Mouse (Mus musculus) urinary bladder, postnatal 10 days (tissue): Measurements from ENCODE around the gene Scd4.
"Not testable (repeated sequence)": the region's sequence is repeated elsewhere in the genome, so short reads cannot be mapped to it uniquely, and the experiment has no call there.

Experiments
- DNase-seq: peaks from one replicate; pipeline ENCODE4 v3.0.0; 2022; ENCODE audit warnings: low spot score

Gene Scd4

GRCm38 (mm10) chr19:44300520-44300919 lies 32.4 kb upstream of the Scd4 start:
- no peak for DNase-seq

GRCm38 (mm10) chr19:44301176-44301575 lies 31.7 kb upstream of the Scd4 start:
- DNase-seq, result no peak

- DNase-seq, result no peak
Observed at GRCm38 (mm10) chr19:44301671-44302305, 31.1 kb upstream of the Scd4 start.

- DNase-seq, result no peak
Observed at GRCm38 (mm10) chr19:44302901-44303300, 30.0 kb upstream of the Scd4 start.

- DNase-seq, result no peak
Observed at GRCm38 (mm10) chr19:44303502-44303901, 29.4 kb upstream of the Scd4 start.

GRCm38 (mm10) chr19:44304419-44304818 lies 28.5 kb upstream of the Scd4 start:
- no peak for DNase-seq

- DNase-seq, result no peak
Observed at GRCm38 (mm10) chr19:44304851-44305510, 27.9 kb upstream of the Scd4 start.

GRCm38 (mm10) chr19:44305701-44306100 lies 27.2 kb upstream of the Scd4 start:
- DNase-seq, result no peak

GRCm38 (mm10) chr19:44306171-44306570 lies 26.7 kb upstream of the Scd4 start:
- DNase-seq, result no peak

- no peak for DNase-seq
Observed at GRCm38 (mm10) chr19:44307101-44307914, 25.6 kb upstream of the Scd4 start.

- DNase-seq, result no peak
Observed at GRCm38 (mm10) chr19:44307915-44308470, 24.9 kb upstream of the Scd4 start.

- DNase-seq, result no peak
Observed at GRCm38 (mm10) chr19:44308611-44309246, 24.2 kb upstream of the Scd4 start.

GRCm38 (mm10) chr19:44309351-44310154 lies 23.3 kb upstream of the Scd4 start:
- no peak for DNase-seq

- DNase-seq, result not testable (repeated sequence)
Observed at GRCm38 (mm10) chr19:44310155-44310575, 22.7 kb upstream of the Scd4 start.

GRCm38 (mm10) chr19:44310814-44311213 lies 22.1 kb upstream of the Scd4 start:
- no peak for DNase-seq

GRCm38 (mm10) chr19:44311306-44312006 lies 21.4 kb upstream of the Scd4 start:
- no peak for DNase-seq

GRCm38 (mm10) chr19:44312007-44312360 lies 20.9 kb upstream of the Scd4 start:
- DNase-seq, result no peak

GRCm38 (mm10) chr19:44313066-44313465 lies 19.8 kb upstream of the Scd4 start:
- no peak for DNase-seq

GRCm38 (mm10) chr19:44314327-44314759 lies 18.5 kb upstream of the Scd4 start:
- DNase-seq, result peak; percentile 59

- DNase-seq, result no peak
Observed at GRCm38 (mm10) chr19:44314871-44315414, 17.9 kb upstream of the Scd4 start.
